Mouse (Mus musculus) embryonic facial prominence, embryonic 12.5 days (tissue): ENCODE measurements at regions not wholly inside any gene's neighbourhood (a gene's known extent, or its start where the extent isn't known, plus 50 kb on each side); places are given as distances from the start of the nearest gene placed in this dataset.

Source experiments
- ATAC-seq: fragments of 200-750 bp; cut with Nextera tagmentation; 2 replicates; pipeline ENCODE4 v1.8.0; 2017; ENCODE audit not compliant: insufficient number of reproducible peaks, insufficient read depth, low FRiP score, low TSS enrichment
- H3K27ac ChIP-seq: fragments of 300-500 bp; sonication (generic); 2 replicates; pipeline ENCODE4 v1.5.1; 2016; ENCODE audit warnings: mild to moderate bottlenecking
- H3K27me3 ChIP-seq: fragments of 300-500 bp; sonication (generic); 2 replicates; pipeline ENCODE4 v1.6.1; 2016; ENCODE audit warnings: mild to moderate bottlenecking, moderate library complexity
- H3K36me3 ChIP-seq: fragments of 300-500 bp; sonication (generic); 2 replicates; pipeline ENCODE4 v1.6.1; 2016; ENCODE audit warnings: mild to moderate bottlenecking
- H3K4me1 ChIP-seq: fragments of 300-500 bp; sonication (generic); 2 replicates; pipeline ENCODE4 v1.6.1; 2016
- H3K4me2 ChIP-seq: fragments of 300-500 bp; sonication (generic); replicated peaks from 2 replicates; pipeline ENCODE4 v1.6.1; 2016; ENCODE audit warnings: mild to moderate bottlenecking, moderate library complexity
- H3K4me3 ChIP-seq: fragments of 300-500 bp; sonication (generic); 2 replicates; pipeline ENCODE4 v1.5.1; 2016; ENCODE audit warnings: mild to moderate bottlenecking
- H3K9ac ChIP-seq: fragments of 300-500 bp; sonication (generic); 2 replicates; pipeline ENCODE4 v1.6.1; 2016; ENCODE audit warnings: mild to moderate bottlenecking, moderate library complexity
- H3K9me3 ChIP-seq: fragments of 300-500 bp; sonication (generic); 2 replicates; pipeline ENCODE4 v1.6.1; 2016; ENCODE audit warnings: mild to moderate bottlenecking, moderate library complexity
- WGBS: fragments of 180-500 bp; shearing (Covaris S2); methylation state at CpG from one replicate; pipeline ENCODE4 v1.1.7; 2016; 5-methylcytosine and 5-hydroxymethylcytosine counted together

GRCm38 (mm10) chr9:61265466-61265865, 106.7 kb upstream of the Tle3 start:
- Histone ChIP-seq H3K4me2 (no peak overlapping the region), H3K4me3 (no peak overlapping the region), H3K27me3 (no peaks in the 10 kb centered on the region; the same call in 1 of the 2 replicates), H3K27ac (no peak overlapping the region), H3K4me1 (peaks cover 22% of the 10 kb centered on the region), H3K9ac (no peak overlapping the region), H3K36me3 (no peaks in the 10 kb centered on the region), H3K9me3 (peaks cover 7% of the 10 kb centered on the region; the same call in 1 of the 2 replicates)
- no peak for ATAC-seq
- 89% methylated on average over 5 of the region's 5 CpGs for WGBS

GRCm38 (mm10) chr9:61266992-61267391, 105.2 kb upstream of the Tle3 start:
- Histone ChIP-seq H3K36me3 (no peaks in the 10 kb centered on the region), H3K4me2 (no peak overlapping the region), H3K4me3 (no peak overlapping the region), H3K9me3 (peaks cover 7% of the 10 kb centered on the region; the same call in 1 of the 2 replicates), H3K27ac (no peak overlapping the region), H3K9ac (no peak overlapping the region), H3K27me3 (no peaks in the 10 kb centered on the region; the same call in 1 of the 2 replicates), H3K4me1 (peaks cover 6% of the 10 kb centered on the region)
- 71% methylated on average over 6 of the region's 6 CpGs for WGBS
- no peak for ATAC-seq

- WGBS = 66% methylated on average over 4 of the region's 4 CpGs
- H3K9me3 ChIP-seq = peaks cover 7% of the 10 kb centered on the region; the same call in 1 of the 2 replicates
Measured at GRCm38 (mm10) chr9:61267541-61267940, 104.6 kb upstream of the Tle3 start.

GRCm38 (mm10) chr9:61268162-61268561, 104.0 kb upstream of the Tle3 start:
- Histone ChIP-seq H3K9ac (no peak overlapping the region), H3K27me3 (no peaks in the 10 kb centered on the region; the same call in 1 of the 2 replicates)

More at GRCm38 (mm10) chr9:61267541-61267940, 104.6 kb upstream of the Tle3 start:
- no peaks in the 10 kb centered on the region; the same call in 1 of the 2 replicates for H3K27me3 ChIP-seq
- no peak overlapping the region for H3K4me3 ChIP-seq
- H3K36me3 ChIP-seq = no peaks in the 10 kb centered on the region
- H3K4me1 ChIP-seq = peaks cover 2% of the 10 kb centered on the region; the same call in 1 of the 2 replicates
- no peak for ATAC-seq
- no peak overlapping the region for H3K9ac ChIP-seq
- H3K27ac ChIP-seq = no peak overlapping the region
- no peak overlapping the region for H3K4me2 ChIP-seq

GRCm38 (mm10) chr9:61268681-61269080, 103.5 kb upstream of the Tle3 start:
- Histone ChIP-seq H3K27ac (no peak overlapping the region), H3K4me1 (no peaks in the 10 kb centered on the region), H3K4me3 (no peak overlapping the region), H3K9ac (no peak overlapping the region), H3K36me3 (no peaks in the 10 kb centered on the region), H3K27me3 (no peaks in the 10 kb centered on the region), H3K9me3 (peaks cover 7% of the 10 kb centered on the region; the same call in 1 of the 2 replicates), H3K4me2 (no peak overlapping the region)
- ATAC-seq = no peak
- WGBS = 78% methylated on average over 2 of the region's 2 CpGs

More at GRCm38 (mm10) chr9:61268162-61268561, 104.0 kb upstream of the Tle3 start:
- Histone ChIP-seq H3K4me3 (no peak overlapping the region), H3K27ac (no peak overlapping the region), H3K4me2 (no peak overlapping the region), H3K4me1 (no peaks in the 10 kb centered on the region), H3K9me3 (peaks cover 7% of the 10 kb centered on the region; the same call in 1 of the 2 replicates), H3K36me3 (no peaks in the 10 kb centered on the region)
- whole genome bisulfite sequencing = 75% methylated on average over 2 of the region's 2 CpGs
- ATAC-seq = no peak

- no peaks in the 10 kb centered on the region for H3K27me3 ChIP-seq
- 70% methylated on average over 5 of the region's 5 CpGs for WGBS
- ATAC-seq = no peak
- H3K36me3 ChIP-seq = no peaks in the 10 kb centered on the region
- H3K9ac ChIP-seq = no peak overlapping the region
- H3K4me3 ChIP-seq = no peak overlapping the region
- H3K4me2 ChIP-seq = no peak overlapping the region
- H3K4me1 ChIP-seq = no peaks in the 10 kb centered on the region
- peaks cover 7% of the 10 kb centered on the region; the same call in 1 of the 2 replicates for H3K9me3 ChIP-seq
- H3K27ac ChIP-seq = no peak overlapping the region
Measured at GRCm38 (mm10) chr9:61269151-61269870, 102.9 kb upstream of the Tle3 start.

- H3K27ac ChIP-seq = no peak overlapping the region
- no peak for ATAC-seq
- H3K36me3 ChIP-seq = no peaks in the 10 kb centered on the region
- no peak overlapping the region for H3K4me3 ChIP-seq
- H3K4me1 ChIP-seq = no peaks in the 10 kb centered on the region
- H3K4me2 ChIP-seq = no peak overlapping the region
- WGBS = 92% methylated on average over 1 of the region's 1 CpGs
- no peaks in the 10 kb centered on the region for H3K27me3 ChIP-seq
- no peaks in the 10 kb centered on the region for H3K9me3 ChIP-seq
- no peak overlapping the region for H3K9ac ChIP-seq
Measured at GRCm38 (mm10) chr9:61271243-61271642, 100.9 kb upstream of the Tle3 start.

GRCm38 (mm10) chr9:61271769-61272352, 100.3 kb upstream of the Tle3 start:
- H3K27ac ChIP-seq = no peak overlapping the region
- H3K4me1 ChIP-seq = no peaks in the 10 kb centered on the region
- H3K36me3 ChIP-seq = no peaks in the 10 kb centered on the region
- no peak overlapping the region for H3K4me2 ChIP-seq
- no peak overlapping the region for H3K4me3 ChIP-seq
- H3K27me3 ChIP-seq = no peaks in the 10 kb centered on the region
- 64% methylated on average over 5 of the region's 5 CpGs for WGBS
- no peaks in the 10 kb centered on the region for H3K9me3 ChIP-seq
- ATAC-seq = no peak
- H3K9ac ChIP-seq = no peak overlapping the region

GRCm38 (mm10) chr9:61274020-61274419, 98.1 kb upstream of the Tle3 start:
- WGBS = 84% methylated on average over 9 of the region's 9 CpGs
- no peaks in the 10 kb centered on the region for H3K9me3 ChIP-seq
- H3K4me1 ChIP-seq = peaks cover 14% of the 10 kb centered on the region
- ATAC-seq = no peak
- H3K27me3 ChIP-seq = no peaks in the 10 kb centered on the region
- no peak overlapping the region for H3K27ac ChIP-seq
- H3K36me3 ChIP-seq = no peaks in the 10 kb centered on the region
- no peak overlapping the region for H3K9ac ChIP-seq
- no peak overlapping the region for H3K4me3 ChIP-seq
- H3K4me2 ChIP-seq = no peak overlapping the region

GRCm38 (mm10) chr9:61277369-61278215, 94.6 kb upstream of the Tle3 start:
- H3K27ac ChIP-seq = no peak overlapping the region
- H3K4me3 ChIP-seq = no peak overlapping the region
- WGBS = 10% methylated on average over 21 of the region's 21 CpGs
- H3K9me3 ChIP-seq = no peaks in the 10 kb centered on the region
- no peaks in the 10 kb centered on the region; the same call in 1 of the 2 replicates for H3K27me3 ChIP-seq
- H3K4me2 ChIP-seq = peak overlapping the region; percentile 38
- no peaks in the 10 kb centered on the region for H3K36me3 ChIP-seq
- no peak overlapping the region for H3K9ac ChIP-seq
- peak; percentile 55; the same call in 1 of the 2 replicates for ATAC-seq
- H3K4me1 ChIP-seq = peaks cover 32% of the 10 kb centered on the region

- no peak overlapping the region for H3K4me3 ChIP-seq
- H3K4me1 ChIP-seq = peaks cover 36% of the 10 kb centered on the region
- WGBS = 7% methylated on average over 12 of the region's 12 CpGs
- no peaks in the 10 kb centered on the region for H3K36me3 ChIP-seq
- H3K9ac ChIP-seq = no peak overlapping the region
- H3K9me3 ChIP-seq = no peaks in the 10 kb centered on the region
- H3K4me2 ChIP-seq = peak overlapping the region; percentile 38
- no peak overlapping the region for H3K27ac ChIP-seq
- H3K27me3 ChIP-seq = no peaks in the 10 kb centered on the region; the same call in 1 of the 2 replicates
- ATAC-seq = no peak
Measured at GRCm38 (mm10) chr9:61278216-61278758, 93.9 kb upstream of the Tle3 start.
